Mouse (Mus musculus) lung, postnatal 4 days (tissue): ENCODE results near the gene Epn2.
"Not testable (repeated sequence)": the region's sequence is repeated elsewhere in the genome, so short reads cannot be mapped to it uniquely, and the experiment has no call there.

ENCODE experiments used
- DNase-seq, 2 experiments: peaks; one replicate each; pipeline ENCODE4 v3.0.0; 2021

Epn2 gene

DNA sequence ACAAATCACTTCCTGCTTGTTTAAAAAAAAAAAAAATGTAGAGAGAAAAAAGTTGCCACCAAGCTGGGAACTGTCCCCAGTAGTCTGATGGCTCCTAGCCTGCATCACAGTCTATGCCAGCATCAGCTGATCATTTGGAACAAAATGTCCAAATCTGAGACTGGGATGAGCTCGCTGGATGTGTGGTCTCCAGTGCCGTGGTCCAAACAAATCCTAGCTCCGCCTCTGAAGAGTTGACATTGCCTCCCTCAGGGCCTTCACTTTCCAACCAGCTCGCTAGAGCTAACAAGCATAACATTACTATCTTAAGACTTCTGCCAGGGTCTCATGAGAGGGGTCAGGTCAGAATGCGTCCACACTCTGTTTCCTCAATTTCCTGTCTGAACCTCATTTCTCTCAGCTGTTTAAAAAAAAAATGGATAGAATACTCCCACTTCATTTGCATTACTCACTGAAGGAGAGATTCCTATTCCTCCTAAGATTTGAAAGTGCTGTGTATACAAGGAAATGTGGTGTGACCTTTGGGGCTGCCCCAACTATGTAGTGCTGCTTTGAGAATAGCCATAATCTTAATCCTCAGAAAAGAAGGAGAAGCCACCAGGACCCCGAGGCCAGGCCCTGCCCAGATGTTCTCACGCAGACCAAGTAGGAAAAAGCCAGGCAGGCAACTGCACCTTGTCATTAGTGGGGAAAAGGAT, 11.2 kb upstream of the Epn2 start:
- DNase-seq: peak; percentile 47 to 77

DNA sequence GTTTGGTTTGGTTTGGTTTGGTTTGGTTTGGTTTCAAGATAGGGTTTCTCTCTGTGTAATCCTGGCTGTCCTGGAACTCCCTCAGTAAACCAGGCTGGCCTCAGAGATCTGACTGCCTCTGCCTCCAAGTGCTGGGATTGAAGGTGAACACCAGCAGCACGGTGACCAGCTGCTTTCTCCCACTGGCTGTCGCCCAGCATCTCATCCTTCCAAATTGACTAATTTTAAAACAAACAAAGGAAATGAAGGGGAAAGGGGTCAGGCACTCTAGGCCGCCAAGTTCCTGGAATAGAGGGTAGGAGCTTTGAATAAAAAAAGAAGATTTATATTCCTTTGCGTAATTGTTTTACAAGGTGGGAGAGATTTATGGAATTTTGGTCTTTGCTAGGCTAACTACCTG, 5.9 kb upstream of the Epn2 start:
- no peak for DNase-seq

DNA sequence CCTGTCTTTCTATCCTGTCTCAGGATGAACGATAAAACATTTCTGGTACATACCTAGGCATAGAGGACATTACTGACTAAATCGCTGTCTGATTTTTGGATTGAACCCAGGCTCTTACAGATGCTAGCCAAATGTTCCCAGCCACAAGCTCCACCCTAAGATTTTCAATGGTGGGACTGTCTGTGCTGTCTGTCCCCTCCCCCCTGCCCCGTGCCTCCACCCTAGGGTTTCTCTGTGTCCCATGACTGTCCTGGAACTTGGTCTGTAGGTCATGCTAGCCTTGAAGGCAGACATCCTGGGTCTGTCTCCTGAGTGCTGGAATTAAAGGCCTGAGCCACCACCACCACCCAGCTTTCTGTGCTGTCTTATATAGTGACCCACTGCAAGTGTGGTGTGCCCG, 5.3 kb upstream of the Epn2 start:
- DNase-seq: no peak

DNA sequence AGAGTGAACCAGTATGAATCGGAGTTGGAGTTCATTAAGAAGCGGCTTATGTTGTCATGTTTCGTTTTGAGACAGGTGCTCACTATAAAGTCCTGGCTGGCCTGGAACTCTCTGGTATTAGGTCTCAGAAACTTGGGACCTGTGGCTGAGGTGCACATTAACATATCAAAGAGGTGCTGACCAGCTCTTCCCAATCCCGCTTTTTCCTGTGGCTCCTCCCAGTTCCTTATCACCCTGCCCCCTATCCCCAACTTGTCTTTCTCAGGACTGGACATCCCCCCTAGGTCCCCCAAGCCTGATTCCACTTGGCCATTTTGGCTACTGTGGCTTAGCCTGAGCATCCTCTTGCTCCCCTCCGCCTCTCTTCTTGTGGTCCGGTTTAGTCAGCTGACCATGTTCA, 4.6 kb upstream of the Epn2 start:
- DNase-seq: no peak

DNA sequence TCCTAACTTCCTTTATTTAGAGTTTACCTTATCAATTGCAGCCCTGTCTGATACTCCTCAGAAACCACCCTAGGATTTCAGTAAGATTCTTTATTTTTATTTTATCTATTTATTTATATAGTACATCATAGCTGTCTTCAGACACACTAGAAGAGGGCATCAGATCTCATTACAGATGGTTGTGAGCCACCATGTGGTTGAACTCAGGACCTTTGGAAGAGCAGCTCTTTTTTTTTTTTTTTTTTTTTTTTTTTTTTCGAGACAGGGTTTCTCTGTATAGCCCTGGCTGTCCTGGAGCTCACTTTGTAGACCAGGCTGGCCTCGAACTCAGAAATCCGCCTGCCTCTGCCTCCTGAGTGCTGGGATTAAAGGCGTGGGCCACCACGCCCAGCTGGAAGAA, 3.3 kb upstream of the Epn2 start:
- not testable (repeated sequence) for DNase-seq

DNA sequence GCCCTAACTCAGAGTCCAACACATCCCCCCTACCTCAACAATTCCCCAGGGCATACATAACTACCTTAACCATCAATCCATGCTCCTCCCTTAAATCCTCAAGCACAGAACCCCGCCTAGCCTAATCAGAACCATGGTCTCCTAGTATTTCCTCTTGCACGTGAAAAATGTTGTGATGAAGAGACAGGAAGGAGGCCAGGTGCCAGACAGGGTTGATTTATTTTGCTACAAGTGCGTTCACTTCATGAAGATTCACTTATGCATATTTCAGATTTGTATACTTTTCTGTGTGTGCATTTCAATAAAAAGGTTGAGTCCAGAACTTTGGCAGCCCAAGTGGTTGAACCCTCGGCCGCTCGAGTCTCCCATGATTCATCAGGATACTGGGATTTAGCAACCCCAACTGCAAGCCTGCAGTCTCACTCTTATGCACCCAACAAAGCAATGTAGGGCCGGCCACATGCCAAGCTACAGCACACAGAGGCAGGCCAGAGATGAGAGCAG, 443 bp upstream of the Epn2 start:
- DNase-seq: no peak

DNA sequence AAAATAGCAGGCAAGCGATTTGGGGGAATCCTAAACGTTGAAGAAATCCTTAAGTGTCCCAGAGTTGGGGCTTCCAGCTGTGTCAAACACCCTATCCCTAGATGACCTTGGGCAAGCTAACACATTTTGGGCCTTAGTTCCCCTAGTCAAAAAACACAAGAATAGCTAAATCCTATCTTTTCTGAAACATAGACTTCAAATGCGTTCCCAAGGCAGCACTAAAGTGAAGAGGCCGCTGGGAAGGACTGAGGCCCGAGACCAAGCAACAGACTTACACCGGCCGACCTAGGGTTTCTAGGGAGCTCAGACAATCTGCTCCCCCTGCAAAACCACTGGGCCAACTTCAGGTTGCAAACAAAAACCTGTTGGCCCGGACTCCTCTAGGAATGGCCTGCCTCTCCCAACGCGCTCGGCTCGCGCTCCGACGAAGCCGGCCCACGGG, 925 bp downstream of the Epn2 start:
- DNase-seq: no peak

DNA sequence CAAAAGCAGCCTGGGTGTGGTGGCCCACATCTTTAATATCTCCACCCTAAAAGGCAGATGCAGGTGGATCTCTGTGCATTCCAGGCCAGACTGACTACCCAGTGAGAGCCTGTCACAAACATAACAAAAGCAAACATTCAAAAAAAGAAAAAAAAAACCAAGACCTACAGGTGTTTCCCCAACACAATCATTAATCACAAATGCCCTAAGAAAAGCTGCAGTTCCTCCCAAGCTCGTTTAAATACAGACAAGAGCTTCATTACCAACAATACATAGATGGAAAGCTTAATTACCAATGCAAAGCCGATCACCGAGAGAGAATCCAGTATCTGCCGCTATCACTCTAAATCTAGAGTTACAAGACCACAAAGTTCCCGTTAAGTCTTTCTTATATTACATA, 1.5 kb downstream of the Epn2 start:
- DNase-seq: no peak

DNA sequence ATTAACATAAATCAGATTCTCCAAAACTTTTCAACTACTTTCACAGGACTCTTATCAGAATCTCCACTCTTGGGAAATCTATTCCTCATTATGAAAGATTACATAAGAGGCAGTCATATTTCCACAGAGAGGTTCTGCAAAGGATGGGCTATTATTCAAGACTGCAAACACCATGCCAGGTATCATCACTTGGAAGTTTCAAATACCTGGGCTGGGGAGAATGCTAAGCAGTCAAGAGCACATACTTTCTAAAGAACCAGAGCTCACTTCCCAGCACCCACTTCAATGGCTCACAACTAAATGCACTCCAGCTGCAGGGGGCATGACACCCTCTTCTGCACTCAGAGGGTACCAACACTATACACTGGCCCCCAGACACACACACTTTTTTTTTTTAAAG, 2.1 kb downstream of the Epn2 start:
- no peak for DNase-seq

DNA sequence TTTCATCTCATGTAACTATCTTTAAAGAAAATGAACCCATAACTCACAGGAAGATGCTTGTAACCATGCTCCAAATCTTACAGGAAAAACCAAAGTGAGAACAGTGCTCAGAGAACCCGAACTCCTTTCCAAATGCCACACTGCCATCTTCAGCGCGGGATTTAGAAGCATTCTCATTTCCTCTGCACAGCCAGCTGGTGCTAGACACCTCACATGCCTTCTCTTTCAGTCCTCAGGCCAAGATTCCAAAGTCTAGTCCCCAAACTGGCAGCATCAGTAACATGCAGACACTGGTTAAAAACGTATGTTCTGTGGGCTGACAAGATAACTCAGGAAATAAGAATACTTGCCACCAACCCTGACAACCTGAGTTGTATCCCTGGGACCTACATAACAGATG, 6.2 kb downstream of the Epn2 start:
- no peak for DNase-seq

DNA sequence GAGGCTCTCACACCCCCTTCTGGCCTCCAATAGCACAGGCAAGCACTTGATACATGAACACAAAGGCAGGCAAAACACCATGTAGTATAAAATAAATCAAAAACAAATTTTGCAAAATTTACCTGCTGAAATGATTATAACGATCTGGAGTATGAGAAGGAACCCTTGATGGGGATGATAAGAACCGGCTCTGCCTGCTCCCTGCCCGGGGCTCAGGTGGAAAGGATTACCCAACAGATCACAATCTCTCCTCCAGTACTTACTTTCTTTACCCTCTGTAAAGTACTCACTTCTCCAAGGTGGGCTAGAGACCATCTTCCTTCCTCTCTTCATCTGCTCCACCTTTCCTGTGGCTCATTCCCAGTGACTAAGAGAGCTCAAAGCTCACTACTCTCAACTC, 8.3 kb downstream of the Epn2 start:
- DNase-seq: no peak

DNA sequence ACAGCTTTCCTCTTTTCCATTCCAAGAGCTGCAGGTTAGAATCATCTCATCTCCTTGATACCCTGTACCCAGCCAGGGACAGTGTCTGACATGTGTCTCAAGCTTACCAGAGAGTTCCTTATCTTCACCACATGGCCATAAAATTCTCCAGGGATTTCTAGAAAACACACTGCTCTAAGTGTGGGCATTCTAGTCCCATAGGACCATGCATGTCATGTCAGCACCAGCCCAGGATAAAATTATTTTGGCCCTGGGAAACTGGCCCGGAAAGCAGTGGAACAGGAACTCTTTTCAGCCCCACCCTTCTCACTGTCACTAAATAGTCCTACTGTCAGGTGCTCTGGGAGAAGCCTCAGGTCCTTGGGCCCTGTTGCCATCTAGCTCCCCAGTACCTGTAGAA, 9.8 kb downstream of the Epn2 start:
- no peak for DNase-seq

DNA sequence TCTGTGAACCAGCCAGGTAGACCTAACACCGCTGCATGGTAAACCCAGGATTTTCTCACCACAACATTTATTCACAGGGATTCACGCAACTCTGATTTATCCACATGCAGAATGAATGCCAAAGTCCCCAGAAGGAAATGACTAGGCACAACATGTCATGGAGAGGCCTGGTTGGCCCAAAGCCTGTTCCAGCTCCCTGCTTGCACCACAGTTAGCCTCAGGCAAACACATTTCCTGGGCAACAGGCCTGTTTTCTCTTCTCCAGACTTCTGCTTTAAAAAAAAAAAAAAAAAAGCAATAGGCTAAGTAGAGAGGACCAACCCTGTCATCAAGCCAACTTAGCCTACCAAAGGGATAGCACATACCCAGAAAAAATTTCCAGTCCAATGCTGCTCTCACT, 14.9 kb downstream of the Epn2 start:
- DNase-seq: peak; percentile 57 to 79

DNA sequence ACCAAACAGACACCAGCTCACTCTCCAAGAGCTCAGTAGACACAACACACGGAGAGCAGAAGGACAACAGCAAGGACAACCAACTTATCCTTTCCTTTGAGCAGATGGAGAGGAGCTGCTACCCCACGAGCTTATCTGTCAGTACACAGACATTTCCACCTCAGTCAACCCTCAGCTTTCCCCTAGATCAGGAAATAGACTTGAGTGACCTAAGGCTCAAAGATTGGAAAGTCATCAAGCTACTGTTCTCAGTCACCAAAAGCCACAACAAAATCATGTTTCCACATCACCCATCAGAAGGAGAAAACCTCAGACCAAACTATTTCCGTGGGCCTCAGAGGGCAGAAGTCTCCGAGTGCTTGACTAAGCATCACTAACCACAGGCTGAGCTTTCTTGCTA, 15.5 kb downstream of the Epn2 start:
- no peak for DNase-seq

DNA sequence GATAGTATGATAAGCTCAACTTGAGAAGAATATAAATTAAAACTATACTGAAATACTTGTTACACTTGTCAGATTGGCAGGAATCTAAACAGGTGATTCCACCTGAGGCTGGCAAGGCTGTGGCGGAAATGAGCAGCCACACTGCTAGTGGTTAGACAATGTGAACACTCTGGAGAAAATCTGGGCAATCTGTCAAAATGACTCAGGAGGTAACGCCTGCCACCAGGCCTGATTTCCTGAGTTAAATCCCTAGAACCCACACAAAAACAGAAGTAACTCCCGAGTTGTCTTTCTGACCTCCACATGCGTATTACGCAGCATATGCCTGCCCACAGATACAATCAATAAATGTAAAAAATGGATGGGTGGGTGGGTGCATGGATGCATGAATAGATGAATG, 17.1 kb downstream of the Epn2 start:
- no peak for DNase-seq

DNA sequence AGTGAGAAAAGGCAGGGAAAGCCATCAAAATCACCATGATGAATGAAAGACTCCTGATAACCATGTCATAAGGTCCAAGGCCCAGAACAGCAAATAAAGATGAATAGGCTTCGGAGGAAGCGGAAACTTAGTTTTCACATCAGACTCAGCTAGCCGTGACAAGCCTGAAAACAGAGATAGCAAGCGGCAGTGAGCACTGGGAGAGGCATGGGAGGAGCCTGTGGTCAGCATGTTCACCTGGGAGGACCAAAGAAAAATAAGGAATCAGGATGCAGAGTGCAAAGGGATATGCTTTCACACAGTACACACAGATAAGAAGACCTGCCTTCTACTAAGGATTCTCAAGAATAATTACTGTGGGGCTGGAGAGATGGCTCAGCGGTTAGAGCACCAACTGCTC, 19.9 kb downstream of the Epn2 start:
- DNase-seq: no peak

DNA sequence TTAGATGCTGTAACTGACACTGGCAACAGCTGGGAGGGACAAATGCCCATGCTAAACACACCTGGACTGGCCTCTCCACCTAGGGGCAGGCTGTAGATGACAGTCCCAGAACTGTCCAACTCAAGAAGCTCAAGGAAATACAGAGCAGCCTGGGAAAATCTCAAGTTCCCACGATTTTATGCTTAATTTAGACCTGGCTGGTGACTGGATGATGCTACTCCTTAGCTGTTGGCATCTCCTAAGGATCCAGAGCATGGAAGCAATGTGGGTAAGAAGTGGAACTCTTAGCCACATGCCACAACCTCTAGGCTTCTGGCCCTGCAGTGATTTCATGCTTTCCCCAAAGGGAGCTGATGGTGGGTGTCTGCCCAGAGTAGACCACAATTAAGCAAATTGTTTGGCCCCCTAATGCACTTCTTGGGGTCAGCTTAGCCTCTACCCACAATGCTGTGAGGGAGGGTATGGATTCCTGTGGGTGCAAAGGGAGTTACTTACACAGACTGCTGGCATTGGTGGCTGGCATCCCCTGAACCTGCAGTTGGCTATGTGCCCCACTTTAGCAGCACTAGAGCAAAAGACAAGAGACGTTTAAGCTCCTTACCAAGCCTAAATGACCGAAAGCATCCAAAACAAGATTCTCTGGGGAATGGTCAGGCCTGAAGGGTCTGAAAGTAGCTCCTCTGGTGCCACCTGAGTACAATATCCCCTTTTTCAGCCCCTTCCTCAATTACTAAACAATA, 26.3 kb downstream of the Epn2 start:
- DNase-seq: no peak

DNA sequence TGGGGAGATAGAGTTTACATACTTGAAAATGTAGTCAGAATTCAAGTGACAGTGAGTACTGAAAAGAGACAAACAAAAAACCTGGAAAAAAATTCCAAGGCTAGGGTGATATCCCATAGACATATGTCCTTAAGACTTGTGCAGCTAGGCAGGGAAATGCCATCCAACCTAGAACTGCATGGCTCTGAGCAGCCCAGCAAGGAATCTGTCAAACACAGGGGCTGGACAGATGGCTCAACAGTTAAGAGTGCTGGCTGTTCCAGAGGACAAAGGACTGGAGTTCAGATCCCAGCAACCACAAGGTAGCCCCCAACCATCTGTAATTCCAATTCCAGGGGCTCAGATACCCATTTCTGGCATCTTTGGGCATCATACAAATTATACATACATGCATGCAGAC, 28.9 kb downstream of the Epn2 start:
- no peak for DNase-seq

DNA sequence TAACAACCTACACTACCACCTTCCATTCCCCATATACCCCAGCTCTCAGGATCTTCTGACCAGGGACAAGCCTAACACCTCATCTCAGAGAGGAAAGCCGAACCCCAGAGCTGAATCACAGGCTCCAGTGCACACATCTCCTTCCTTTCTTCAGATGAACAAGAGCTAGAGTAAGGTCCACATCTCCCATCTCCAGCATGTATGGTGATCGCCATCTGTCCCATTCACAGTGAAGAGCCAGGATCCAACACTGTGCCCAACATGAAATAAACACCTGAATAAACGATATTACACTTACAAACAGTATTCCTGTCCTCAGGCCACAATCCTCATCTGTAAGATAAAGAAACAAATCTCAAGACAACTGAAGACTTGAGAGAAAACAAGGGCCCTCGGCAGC, 31.8 kb downstream of the Epn2 start:
- no peak for DNase-seq

DNA sequence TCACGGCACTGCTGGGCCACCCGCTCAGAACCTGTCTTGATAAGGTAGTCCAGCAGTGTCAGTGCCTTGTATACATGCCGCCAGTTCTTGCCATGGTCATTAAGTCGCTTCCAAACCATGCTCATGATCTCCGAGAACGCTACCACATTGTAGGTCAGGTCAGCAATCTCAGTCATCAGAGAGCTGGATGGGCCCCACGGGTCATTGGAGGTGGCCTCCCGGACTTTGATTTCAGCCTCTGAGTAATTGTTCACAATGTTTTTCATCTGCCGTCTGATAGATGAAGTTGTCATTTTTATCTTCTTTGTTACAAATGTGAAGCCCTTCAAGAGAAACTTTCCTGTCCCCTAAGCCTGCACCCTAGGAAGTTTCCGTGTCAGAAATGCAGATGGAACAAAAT, 33.0 kb downstream of the Epn2 start:
- DNase-seq: no peak

DNA sequence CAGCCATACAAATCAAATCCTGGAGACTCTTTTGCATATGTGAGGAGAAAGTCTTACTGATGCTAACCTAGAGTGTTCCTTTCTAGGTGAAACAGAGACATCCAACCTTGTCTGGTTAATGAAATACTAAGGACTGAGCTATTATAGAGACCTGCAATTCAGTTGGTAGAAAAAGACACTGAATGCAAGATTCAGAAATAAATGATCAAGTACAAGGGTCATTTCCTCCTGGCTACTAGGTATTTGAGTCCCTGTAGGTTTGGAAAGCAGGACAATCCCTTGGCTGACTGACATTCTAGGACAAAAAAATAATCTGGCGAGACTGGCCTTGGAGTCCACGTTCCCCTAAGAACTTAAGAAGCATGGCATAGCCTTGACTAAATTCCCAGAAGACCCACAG, 33.9 kb downstream of the Epn2 start:
- no peak for DNase-seq

DNA sequence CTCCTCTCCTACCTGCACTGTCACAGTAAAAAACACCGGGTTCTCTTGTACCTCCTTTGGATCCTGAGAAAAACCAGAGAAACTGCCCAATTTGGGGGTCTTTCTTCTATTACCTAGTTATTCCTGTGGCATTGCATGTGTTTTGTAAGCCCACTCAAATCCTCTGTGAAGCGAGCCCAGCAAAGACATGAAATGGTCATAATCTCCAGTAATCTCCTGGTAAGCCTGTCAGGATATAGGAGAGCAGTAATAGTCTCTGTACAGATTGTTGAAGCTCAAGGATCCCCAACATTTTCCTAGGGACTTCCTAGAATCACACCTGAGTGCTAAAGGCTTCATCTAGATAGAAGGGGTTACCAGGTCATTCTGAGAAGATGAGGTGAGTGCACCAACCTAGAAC, 38.4 kb downstream of the Epn2 start:
- no peak for DNase-seq

DNA sequence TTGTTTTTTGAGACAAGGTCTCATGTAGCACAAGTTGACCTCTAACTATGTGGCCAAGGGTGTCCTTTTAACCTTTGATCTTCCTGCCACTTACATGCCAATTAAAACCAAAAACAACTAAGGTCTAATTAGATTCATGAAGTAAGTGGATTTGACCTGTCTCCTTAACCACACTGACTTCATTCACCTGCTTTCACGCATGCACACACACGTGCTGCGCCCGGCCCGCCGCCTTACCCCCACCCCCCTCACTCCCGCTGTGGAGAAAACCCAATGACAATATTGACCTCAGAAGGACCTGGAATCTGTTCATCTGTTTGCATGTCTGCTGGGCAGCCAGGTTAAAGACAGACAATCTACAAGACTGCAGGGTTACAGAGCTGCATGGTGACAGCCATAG, 38.8 kb downstream of the Epn2 start:
- DNase-seq: no peak

DNA sequence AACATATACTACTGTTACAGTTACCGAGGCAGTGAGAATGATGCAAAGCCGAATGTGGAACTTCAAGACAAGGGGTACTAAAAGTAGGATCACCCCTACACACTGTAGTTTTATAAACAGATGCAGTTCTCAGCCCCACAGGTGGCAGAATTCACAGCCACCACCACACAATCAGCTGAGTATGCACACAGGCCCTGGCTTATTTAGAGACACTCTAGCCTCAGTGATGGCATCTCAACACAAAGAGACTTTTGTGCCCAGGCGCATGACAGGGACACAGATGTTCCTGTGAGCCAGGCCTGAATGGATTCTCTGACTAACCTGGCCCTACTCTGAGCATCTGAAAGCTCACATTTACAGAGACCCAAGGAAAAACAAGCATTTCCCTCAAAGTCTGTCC, 42.1 kb downstream of the Epn2 start:
- DNase-seq: no peak

DNA sequence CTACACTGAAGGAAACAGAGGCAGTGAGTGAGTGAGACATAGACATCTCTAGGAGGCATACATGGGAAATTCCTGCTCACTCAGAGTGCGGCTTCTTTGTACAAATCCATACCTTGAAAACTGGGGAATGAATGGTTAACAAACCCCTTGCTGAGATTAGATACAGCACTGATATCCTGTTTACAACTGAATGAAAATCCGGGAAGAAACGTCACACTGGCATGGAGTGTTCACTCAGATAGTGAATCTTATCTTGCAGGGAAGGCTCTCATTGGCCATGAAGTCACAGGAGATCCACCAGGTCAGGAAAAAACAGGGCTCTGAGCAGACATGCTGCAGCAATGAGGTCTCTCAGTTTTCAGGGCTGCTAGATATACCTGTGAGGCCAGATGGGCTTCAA, 42.5 kb downstream of the Epn2 start:
- DNase-seq: no peak
